Comparison of ENCODE assay signal across 30 mouse cellular contexts in genomic region chr8:122629388-122629787, GRCm38 (mm10). TPM values are rescaled to one million over a fixed set of nuclear protein-coding genes. Genes with fewer than 3 reads are reported as not detected.
DNase-seq lines count a peak whose midpoint lies in the region; ATAC-seq and TF ChIP-seq lines count a peak whose summit lies in the region.
"Had no signal": no experiment of that assay in that cellular context is flagged by ENCODE, and none has a peak within 500 bp of the region (broad histone marks: within the 10 kb centered on the region; RNA-seq: fewer than 3 reads in every experiment).

No protein-coding gene starts in this region.

- H3K4me1 ChIP-seq in midbrain, postnatal 0 days (ENCODE audit: insufficient read depth, low read length): no peaks in the 10 kb centered on the region
- no peaks in the 10 kb centered on the region; the same call in 1 of the 2 replicates for H3K4me1 ChIP-seq in midbrain, embryonic 11.5 days (ENCODE audit: control insufficient read depth, insufficient read depth, low read length)
- peaks cover 2% of the 10 kb centered on the region; the same call in 1 of the 2 replicates for H3K4me1 ChIP-seq in hindbrain, embryonic 16.5 days (ENCODE audit: control insufficient read depth, insufficient read depth, low read depth, low read length)
- H3K4me1 ChIP-seq: embryonic facial prominence, embryonic 15.5 days had no signal

- H3K27me3 ChIP-seq in midbrain, postnatal 0 days (ENCODE audit: insufficient read depth, low read length): no peaks in the 10 kb centered on the region
- H3K27me3 ChIP-seq in midbrain, embryonic 11.5 days (ENCODE audit: control insufficient read depth, insufficient read depth, low read length): no peaks in the 10 kb centered on the region; the same call in 1 of the 2 replicates
- H3K27me3 ChIP-seq in C2C12 (ENCODE audit: control insufficient read depth, insufficient read depth, insufficient read length): peaks cover 74% of the 10 kb centered on the region
- no peaks in the 10 kb centered on the region for H3K27me3 ChIP-seq in hindbrain, embryonic 16.5 days (replicated peaks; ENCODE audit: control insufficient read depth, insufficient read depth, low read length)

- H3K79me2 ChIP-seq in C2C12 (ENCODE audit: control insufficient read depth, insufficient read depth): no peaks in the 10 kb centered on the region

- WGBS in midbrain, postnatal 0 days: 21% methylated on average over 10 of the region's 10 CpGs
- 16% methylated on average over 10 of the region's 10 CpGs for WGBS in midbrain, embryonic 11.5 days
- 25% methylated on average over 10 of the region's 10 CpGs for WGBS in hindbrain, embryonic 16.5 days

- H3ac ChIP-seq in C2C12 (ENCODE audit: control insufficient read depth, insufficient read length, low read depth): no peak overlapping the region

- DNase-seq in embryo, embryonic 10 days (ENCODE audit: low spot score): peak; percentile 24
- DNase-seq in embryo, embryonic 10.5 days (ENCODE audit: low spot score): no peak
- no peak for DNase-seq in midbrain, postnatal 0 days (ENCODE audit: low spot score)
- DNase-seq in midbrain, embryonic 11.5 days (ENCODE audit: low spot score, missing footprints): no peak
- peak; percentile 42 for DNase-seq in ZHBTc4 (ENCODE audit: low read depth, low spot score)
- no peak for DNase-seq in left cerebral cortex, postnatal 36 days (ENCODE audit: low spot score in 2 of 2)
- DNase-seq: adrenal gland, adult 2 months; adrenal gland, postnatal 10 days; adrenal gland, postnatal 25 days; B cell, adult 2 months; cerebellum, adult 11 months; cerebellum, adult 18-20 months; cerebellum, adult 8-10 months; cerebellum, adult 9-11 months; cerebellum, postnatal 14 days; cerebellum, postnatal 36 days; embryo, embryonic 11 days had no signal

- ATAC-seq in midbrain, postnatal 0 days (ENCODE audit: low FRiP score): no peak
- ATAC-seq in midbrain, embryonic 11.5 days (ENCODE audit: low FRiP score): no peak
- no peak for ATAC-seq in hindbrain, embryonic 16.5 days
- ATAC-seq: forebrain, embryonic 14.5 days; forebrain, embryonic 16.5 days; Patski had no signal

- H3K9me3 ChIP-seq in midbrain, postnatal 0 days (ENCODE audit: low read length): no peaks in the 10 kb centered on the region
- H3K9me3 ChIP-seq in midbrain, embryonic 11.5 days (ENCODE audit: control insufficient read depth, low read length): no peaks in the 10 kb centered on the region
- H3K9me3 ChIP-seq in hindbrain, embryonic 16.5 days (ENCODE audit: control insufficient read depth, low read length): no peaks in the 10 kb centered on the region
- H3K9me3 ChIP-seq: embryonic facial prominence, embryonic 12.5 days; embryonic facial prominence, embryonic 15.5 days; forebrain, embryonic 10.5 days; forebrain, embryonic 12.5 days; G1E had no signal

- intact Hi-C loops in left cerebral cortex, postnatal 36 days (cut with DNase I): no loop called here

- peaks cover 19% of the 10 kb centered on the region for H3K36me3 ChIP-seq in midbrain, postnatal 0 days (ENCODE audit: insufficient read depth, low read length)
- H3K36me3 ChIP-seq in midbrain, embryonic 11.5 days (ENCODE audit: control insufficient read depth, insufficient read depth, low read length): no peaks in the 10 kb centered on the region
- H3K36me3 ChIP-seq in C2C12 (ENCODE audit: control insufficient read depth, insufficient read depth): no peaks in the 10 kb centered on the region
- H3K36me3 ChIP-seq in hindbrain, embryonic 16.5 days (ENCODE audit: control insufficient read depth, insufficient read depth, low read length): peaks cover 14% of the 10 kb centered on the region
- H3K36me3 ChIP-seq: embryonic facial prominence, embryonic 12.5 days had no signal

- H3K9ac ChIP-seq in midbrain, postnatal 0 days (replicated peaks; ENCODE audit: low read length, poor library complexity, severe bottlenecking): 0 out of 2 replicates have a peak overlapping the region, but pooled peaks have one; percentile 13
- H3K9ac ChIP-seq in midbrain, embryonic 11.5 days (ENCODE audit: low read length): no peak overlapping the region
- H3K9ac ChIP-seq in hindbrain, embryonic 16.5 days (ENCODE audit: low read depth, low read length): no peak overlapping the region
- H3K9ac ChIP-seq: embryonic facial prominence, embryonic 12.5 days; embryonic facial prominence, embryonic 15.5 days; forebrain, embryonic 12.5 days had no signal

- no peak overlapping the region for H3K27ac ChIP-seq in midbrain, postnatal 0 days (ENCODE audit: low read depth, low read length)
- no peak overlapping the region for H3K27ac ChIP-seq in midbrain, embryonic 11.5 days (ENCODE audit: low read depth, low read length)
- H3K27ac ChIP-seq in hindbrain, embryonic 16.5 days (ENCODE audit: low read depth, low read length): no peak overlapping the region
- H3K27ac ChIP-seq: embryonic facial prominence, embryonic 12.5 days; embryonic facial prominence, embryonic 15.5 days; forebrain, embryonic 10.5 days; forebrain, embryonic 12.5 days had no signal

- H3K4me2 ChIP-seq in midbrain, postnatal 0 days (ENCODE audit: low read depth, low read length, poor library complexity, severe bottlenecking): no peak overlapping the region
- H3K4me2 ChIP-seq in midbrain, embryonic 11.5 days: no peak overlapping the region
- no peak overlapping the region for H3K4me2 ChIP-seq in hindbrain, embryonic 16.5 days (ENCODE audit: low read length)
- H3K4me2 ChIP-seq: forebrain, embryonic 12.5 days had no signal

- H3K4me3 ChIP-seq in midbrain, postnatal 0 days (ENCODE audit: low read depth, low read length): no peak overlapping the region
- H3K4me3 ChIP-seq in midbrain, embryonic 11.5 days (ENCODE audit: low read depth, low read length): no peak overlapping the region
- no peak overlapping the region for H3K4me3 ChIP-seq in C2C12 (ENCODE audit: insufficient read depth, poor library complexity, severe bottlenecking)
- no peak overlapping the region for H3K4me3 ChIP-seq in hindbrain, embryonic 16.5 days (ENCODE audit: low read length)
- H3K4me3 ChIP-seq: embryonic facial prominence, embryonic 12.5 days; embryonic facial prominence, embryonic 15.5 days; erythroblast, embryonic 14.5 days; forebrain, embryonic 10.5 days; forebrain, embryonic 12.5 days had no signal

- H3K79me3 ChIP-seq in C2C12 (ENCODE audit: low read depth): no peaks in the 10 kb centered on the region

- no peak for TF ChIP-seq CTCF in midbrain, postnatal 0 days (IDR thresholded peaks at IDR 0.05)
- no peak for TF ChIP-seq CTCF in C2C12 (IDR thresholded peaks at IDR 0.05; ENCODE audit: control insufficient read depth, insufficient read depth, insufficient read length)

TF ChIP-seq in C2C12, 6 proteins besides CTCF, POLR2A, EP300 and RAD21:
- no peak for TF ChIP-seq MYOG (IDR thresholded peaks at IDR 0.05; ENCODE audit: control insufficient read depth, extremely low read depth, insufficient read length)
- peak; percentile 44 for TF ChIP-seq USF1 (IDR thresholded peaks at IDR 0.05; ENCODE audit: low read depth)
- no peak for TF ChIP-seq FOSL1 (IDR thresholded peaks at IDR 0.05; ENCODE audit: insufficient read depth, low read length, poor library complexity, severe bottlenecking)

RNA-seq across cellular contexts. Expression of gene Pabpn1l, which starts 6.8 kb away (rescaled TPM):
- total RNA-seq in midbrain, postnatal 0 days (2014; rRNA removed): not detected in 2 replicates
- polyA plus RNA-seq in midbrain, postnatal 0 days (2015; fragmentation: Nextera tagmentation; extraction: Ambion mirVana): not detected in 2 replicates
- not detected in 2 replicates for polyA plus RNA-seq in midbrain, embryonic 11.5 days (2014; fragmentation: Nextera tagmentation; extraction: Ambion mirVana)
- not detected for polyA plus RNA-seq in C2C12 (2012; fragmentation: generic; extraction: Trizol)
- polyA plus RNA-seq in hindbrain, embryonic 16.5 days (2015; fragmentation: Nextera tagmentation; extraction: Ambion mirVana): not detected in 2 replicates
- not detected for total RNA-seq in left cerebral cortex, postnatal 36 days (2021)
- total RNA-seq: adrenal gland, adult 2 months; adrenal gland, postnatal 10 days; adrenal gland, postnatal 25 days; adrenal gland, postnatal 4 days; common myeloid progenitor, adult 5-6 weeks had no signal
- polyA plus RNA-seq: adrenal gland, adult 2 months; embryonic facial prominence, embryonic 12.5 days; erythroblast, embryonic 14.5 days; forebrain, embryonic 10.5 days; forebrain, embryonic 12.5 days; forebrain, embryonic 14.5 days; forebrain, embryonic 16.5 days; G1E had no signal

RNA-seq across cellular contexts. Expression of gene Trappc2l, which starts 17.9 kb away (rescaled TPM):
- total RNA-seq in midbrain, postnatal 0 days (2014; rRNA removed): 14.1 and 23.2 TPM in 2 replicates
- polyA plus RNA-seq in midbrain, postnatal 0 days (2015; fragmentation: Nextera tagmentation; extraction: Ambion mirVana): 135 and 138 TPM in 2 replicates
- polyA plus RNA-seq in midbrain, embryonic 11.5 days (2014; fragmentation: Nextera tagmentation; extraction: Ambion mirVana): 43.0 and 43.7 TPM in 2 replicates
- 70.2 TPM for polyA plus RNA-seq in C2C12 (2012; fragmentation: generic; extraction: Trizol)
- 109 and 110 TPM in 2 replicates for polyA plus RNA-seq in hindbrain, embryonic 16.5 days (2015; fragmentation: Nextera tagmentation; extraction: Ambion mirVana)
- 10 to 100 TPM; 78.7 to 84.5 TPM for total RNA-seq in left cerebral cortex, postnatal 36 days (2021)

RNA-seq across cellular contexts. Expression of gene Galns, which starts 18.1 kb away (rescaled TPM):
- 12.1 and 14.6 TPM in 2 replicates for total RNA-seq in midbrain, postnatal 0 days (2014; rRNA removed)
- polyA plus RNA-seq in midbrain, postnatal 0 days (2015; fragmentation: Nextera tagmentation; extraction: Ambion mirVana): 10.9 and 12.7 TPM in 2 replicates
- polyA plus RNA-seq in midbrain, embryonic 11.5 days (2014; fragmentation: Nextera tagmentation; extraction: Ambion mirVana): 6.0 and 6.4 TPM in 2 replicates
- 9.8 TPM for polyA plus RNA-seq in C2C12 (2012; fragmentation: generic; extraction: Trizol)
- 8.7 TPM in 2 replicates for polyA plus RNA-seq in hindbrain, embryonic 16.5 days (2015; fragmentation: Nextera tagmentation; extraction: Ambion mirVana)
- total RNA-seq in left cerebral cortex, postnatal 36 days (2021): 1 to 10 TPM; 8.8 to 9.2 TPM

RNA-seq across cellular contexts. Expression of gene Aprt, which starts 52.7 kb away (rescaled TPM):
- total RNA-seq in midbrain, postnatal 0 days (2014; rRNA removed): 83.9 and 97.2 TPM in 2 replicates
- 157 and 170 TPM in 2 replicates for polyA plus RNA-seq in midbrain, postnatal 0 days (2015; fragmentation: Nextera tagmentation; extraction: Ambion mirVana)
- 176 and 195 TPM in 2 replicates for polyA plus RNA-seq in midbrain, embryonic 11.5 days (2014; fragmentation: Nextera tagmentation; extraction: Ambion mirVana)
- 615 TPM for polyA plus RNA-seq in C2C12 (2012; fragmentation: generic; extraction: Trizol)
- polyA plus RNA-seq in hindbrain, embryonic 16.5 days (2015; fragmentation: Nextera tagmentation; extraction: Ambion mirVana): 202 and 203 TPM in 2 replicates
- 10 to 100 TPM; 54.5 to 62.3 TPM for total RNA-seq in left cerebral cortex, postnatal 36 days (2021)

Comparison
In these comparisons a context has a peak if more than half of its experiments do, and no peak if none do; other contexts are left out.
1. DNase-seq: peak in embryo, embryonic 10 days (single experiment) and ZHBTc4 (single experiment); none in embryo, embryonic 10.5 days (single experiment), midbrain, postnatal 0 days (single experiment), midbrain, embryonic 11.5 days (single experiment) and left cerebral cortex, postnatal 36 days (0 of 2).